Mouse (Mus musculus) kidney, embryonic 15.5 days (tissue): ENCODE data around the gene Mcu. TPM values are rescaled to one million over a fixed set of nuclear protein-coding genes. Genes with fewer than 3 reads are reported as not detected.

Experiments
- ATAC-seq: fragments of 200-750 bp; cut with Nextera tagmentation; replicated peaks from 2 replicates; pipeline ENCODE4 v1.8.0; 2017; ENCODE audit warnings: moderate TSS enrichment; ENCODE audit not compliant: low FRiP score
- H3K27ac ChIP-seq: fragments of 300-500 bp; sonication (generic); 2 replicates; pipeline ENCODE4 v1.5.1; 2015; ENCODE audit warnings: mild to moderate bottlenecking, inconsistent platforms
- H3K27me3 ChIP-seq: fragments of 300-500 bp; sonication (generic); 2 replicates; pipeline ENCODE4 v1.6.1; 2015; ENCODE audit warnings: inconsistent platforms
- H3K36me3 ChIP-seq: fragments of 300-500 bp; sonication (generic); 2 replicates; pipeline ENCODE4 v1.6.1; 2015; ENCODE audit warnings: inconsistent platforms
- H3K4me1 ChIP-seq: fragments of 300-500 bp; sonication (generic); 2 replicates; pipeline ENCODE4 v1.6.1; 2015; ENCODE audit warnings: inconsistent platforms
- H3K4me2 ChIP-seq: fragments of 300-500 bp; sonication (generic); 2 replicates; pipeline ENCODE4 v1.6.1; 2015; ENCODE audit warnings: moderate library complexity, mild to moderate bottlenecking, inconsistent platforms
- H3K4me3 ChIP-seq: fragments of 300-500 bp; sonication (generic); replicated peaks from 2 replicates; pipeline ENCODE4 v1.5.1; 2015; ENCODE audit warnings: mild to moderate bottlenecking, inconsistent platforms
- H3K9ac ChIP-seq: fragments of 300-500 bp; sonication (generic); 2 replicates; pipeline ENCODE4 v1.6.1; 2015; ENCODE audit warnings: mild to moderate bottlenecking, inconsistent platforms
- H3K9me3 ChIP-seq: fragments of 300-500 bp; sonication (generic); replicated peaks from 2 replicates; pipeline ENCODE4 v1.6.1; 2016; ENCODE audit warnings: inconsistent platforms
- WGBS: fragments of 180-500 bp; shearing (Covaris S2); methylation state at CpG from one replicate; pipeline ENCODE4 v1.1.7; 2015; ENCODE audit warnings: mixed read lengths; 5-methylcytosine and 5-hydroxymethylcytosine counted together
- polyA plus RNA-seq: library from polyadenylated mRNA; unstranded; fragments of >200 nt; fragmentation: Nextera tagmentation; extraction: Ambion mirVana; gene quantifications from 2 replicates; pipeline ENCODE4 v1.2.1, GENCODE M21; 2015

Gene Mcu
- polyA plus RNA-seq, 1 experiment from 2014 or later: 34.8 TPM

- H3K4me2 ChIP-seq: peak overlapping the region; percentile 35
- ATAC-seq: peak; percentile 62
- H3K9me3 ChIP-seq: no peaks in the 10 kb centered on the region
- H3K27me3 ChIP-seq: no peaks in the 10 kb centered on the region
- peak overlapping the region; percentile 22 for H3K4me3 ChIP-seq
- H3K4me1 ChIP-seq: peaks cover 10% of the 10 kb centered on the region
- no peaks in the 10 kb centered on the region for H3K36me3 ChIP-seq
- H3K9ac ChIP-seq: no peak overlapping the region
- H3K27ac ChIP-seq: peak overlapping the region; percentile 42; the same call in 1 of the 2 replicates
- 57% methylated on average over 16 of the region's 16 CpGs for WGBS
Observed at GRCm38 (mm10) chr10:59636751-59637533, 20.4 kb upstream of the Mcu start.

GRCm38 (mm10) chr10:59636048-59636447 is 19.6 kb upstream of the Mcu start:
- Histone ChIP-seq H3K4me3 (no peak overlapping the region), H3K9ac (no peak overlapping the region), H3K4me1 (peaks cover 10% of the 10 kb centered on the region), H3K27ac (no peak overlapping the region), H3K27me3 (no peaks in the 10 kb centered on the region), H3K9me3 (no peaks in the 10 kb centered on the region), H3K36me3 (no peaks in the 10 kb centered on the region), H3K4me2 (no peak overlapping the region)
- WGBS: 95% methylated on average over 2 of the region's 2 CpGs
- no peak for ATAC-seq

- Histone ChIP-seq H3K27me3 (no peaks in the 10 kb centered on the region), H3K9me3 (no peaks in the 10 kb centered on the region), H3K36me3 (no peaks in the 10 kb centered on the region), H3K4me3 (no peak overlapping the region), H3K27ac (no peak overlapping the region), H3K4me2 (no peak overlapping the region), H3K9ac (no peak overlapping the region), H3K4me1 (no peaks in the 10 kb centered on the region)
- no peak for ATAC-seq
- WGBS: 70% methylated on average over 4 of the region's 4 CpGs
Observed at GRCm38 (mm10) chr10:59629506-59629782, 13.0 kb upstream of the Mcu start.

- H3K36me3 ChIP-seq: no peaks in the 10 kb centered on the region
- H3K4me1 ChIP-seq: no peaks in the 10 kb centered on the region
- 63% methylated on average over 17 of the region's 17 CpGs for whole genome bisulfite sequencing
- H3K27ac ChIP-seq: no peak overlapping the region
- H3K9ac ChIP-seq: no peak overlapping the region
- no peaks in the 10 kb centered on the region for H3K9me3 ChIP-seq
- no peak overlapping the region for H3K4me3 ChIP-seq
- H3K27me3 ChIP-seq: no peaks in the 10 kb centered on the region
- no peak for ATAC-seq
- no peak overlapping the region for H3K4me2 ChIP-seq
Observed at GRCm38 (mm10) chr10:59628641-59629505, 12.4 kb upstream of the Mcu start.

- Histone ChIP-seq H3K9ac (no peak overlapping the region), H3K4me3 (no peak overlapping the region), H3K9me3 (no peaks in the 10 kb centered on the region), H3K4me2 (no peak overlapping the region), H3K27ac (no peak overlapping the region), H3K27me3 (no peaks in the 10 kb centered on the region), H3K36me3 (no peaks in the 10 kb centered on the region), H3K4me1 (no peaks in the 10 kb centered on the region)
- no peak for ATAC-seq
- 63% methylated on average over 5 of the region's 5 CpGs for WGBS
Observed at GRCm38 (mm10) chr10:59623496-59623895, 7.0 kb upstream of the Mcu start.

GRCm38 (mm10) chr10:59621355-59621754 is 4.9 kb upstream of the Mcu start:
- WGBS: 70% methylated on average over 10 of the region's 10 CpGs
- H3K4me2 ChIP-seq: no peak overlapping the region
- H3K9ac ChIP-seq: no peak overlapping the region
- H3K27ac ChIP-seq: no peak overlapping the region
- no peaks in the 10 kb centered on the region for H3K27me3 ChIP-seq
- H3K4me1 ChIP-seq: peaks cover 5% of the 10 kb centered on the region; the same call in 1 of the 2 replicates
- H3K4me3 ChIP-seq: no peak overlapping the region
- no peaks in the 10 kb centered on the region for H3K9me3 ChIP-seq
- H3K36me3 ChIP-seq: no peaks in the 10 kb centered on the region
- ATAC-seq: no peak

- no peak overlapping the region for H3K4me3 ChIP-seq
- H3K4me1 ChIP-seq: peaks cover 23% of the 10 kb centered on the region
- H3K9ac ChIP-seq: no peak overlapping the region
- H3K36me3 ChIP-seq: no peaks in the 10 kb centered on the region
- no peaks in the 10 kb centered on the region for H3K27me3 ChIP-seq
- no peak for ATAC-seq
- no peak overlapping the region for H3K4me2 ChIP-seq
- no peaks in the 10 kb centered on the region for H3K9me3 ChIP-seq
- no peak overlapping the region for H3K27ac ChIP-seq
- WGBS: 90% methylated on average over 7 of the region's 7 CpGs
Observed at GRCm38 (mm10) chr10:59617776-59618175, 1.3 kb upstream of the Mcu start.

GRCm38 (mm10) chr10:59615981-59616520 is 441 bp downstream of the Mcu start, which contains the start of gene Gm10322:
Gene Gm10322 (plus strand): TSS chr10:59616063.
- peak within 1 kb of the TSS; percentile 86 for H3K4me3 ChIP-seq
- WGBS: under 1% methylated on average over 40 of the region's 51 CpGs
- ATAC-seq: peak; percentile 81
- peak within 1 kb of the TSS; percentile 89 for H3K4me2 ChIP-seq
- no peaks in the 10 kb centered on the region for H3K27me3 ChIP-seq
- H3K9ac ChIP-seq: peak within 1 kb of the TSS; percentile 95
- H3K9me3 ChIP-seq: no peaks in the 10 kb centered on the region
- H3K4me1 ChIP-seq: peaks cover 23% of the 10 kb centered on the region
- no peaks in the 10 kb centered on the region for H3K36me3 ChIP-seq
- H3K27ac ChIP-seq: peak within 1 kb of the TSS; percentile 80

- 27% methylated on average over 5 of the region's 5 CpGs for WGBS
- Histone ChIP-seq H3K27ac (no peak overlapping the region), H3K27me3 (no peaks in the 10 kb centered on the region), H3K36me3 (no peaks in the 10 kb centered on the region), H3K9me3 (no peaks in the 10 kb centered on the region), H3K4me3 (peak overlapping the region; percentile 86), H3K9ac (peak overlapping the region; percentile 95), H3K4me1 (peaks cover 23% of the 10 kb centered on the region), H3K4me2 (peak overlapping the region; percentile 89)
- ATAC-seq: no peak
Observed at GRCm38 (mm10) chr10:59615411-59615810, 1.1 kb downstream of the Mcu start.

- WGBS: 81% methylated on average over 5 of the region's 5 CpGs
- Histone ChIP-seq H3K4me1 (peaks cover 23% of the 10 kb centered on the region), H3K36me3 (no peaks in the 10 kb centered on the region), H3K9ac (no peak overlapping the region), H3K27ac (no peak overlapping the region), H3K4me2 (no peak overlapping the region), H3K9me3 (no peaks in the 10 kb centered on the region), H3K4me3 (no peak overlapping the region), H3K27me3 (no peaks in the 10 kb centered on the region)
- ATAC-seq: no peak
Observed at GRCm38 (mm10) chr10:59614141-59614540, 2.4 kb downstream of the Mcu start.

- no peaks in the 10 kb centered on the region for H3K9me3 ChIP-seq
- WGBS: 68% methylated on average over 5 of the region's 5 CpGs
- no peak overlapping the region for H3K9ac ChIP-seq
- H3K27ac ChIP-seq: no peak overlapping the region
- ATAC-seq: no peak
- H3K4me1 ChIP-seq: peaks cover 23% of the 10 kb centered on the region
- H3K36me3 ChIP-seq: no peaks in the 10 kb centered on the region
- H3K27me3 ChIP-seq: no peaks in the 10 kb centered on the region
- no peak overlapping the region for H3K4me3 ChIP-seq
- H3K4me2 ChIP-seq: no peak overlapping the region
Observed at GRCm38 (mm10) chr10:59613276-59613675, 3.2 kb downstream of the Mcu start.

- 79% methylated on average over 11 of the region's 11 CpGs for WGBS
Observed at GRCm38 (mm10) chr10:59604879-59605464, 11.5 kb downstream of the Mcu start.

More at GRCm38 (mm10) chr10:59604879-59605464, 11.5 kb downstream of the Mcu start:
- Histone ChIP-seq H3K27ac (no peak overlapping the region), H3K9ac (no peak overlapping the region), H3K4me1 (peaks cover 16% of the 10 kb centered on the region), H3K4me2 (no peak overlapping the region), H3K36me3 (no peaks in the 10 kb centered on the region), H3K27me3 (no peaks in the 10 kb centered on the region), H3K9me3 (no peaks in the 10 kb centered on the region), H3K4me3 (no peak overlapping the region)
- ATAC-seq: no peak
